Mouse (Mus musculus) heart, embryonic 15.5 days (tissue): ENCODE results near the gene Reep3. TPM values are rescaled to one million over a fixed set of nuclear protein-coding genes. Genes with fewer than 3 reads are reported as not detected.

Experiments used
- ATAC-seq: fragments of 200-750 bp; cut with Nextera tagmentation; replicated peaks from 2 replicates; pipeline ENCODE4 v1.8.0; 2017; ENCODE audit warnings: low read depth, moderate TSS enrichment; ENCODE audit not compliant: insufficient number of reproducible peaks, insufficient read depth, low FRiP score
- H3K27ac ChIP-seq: fragments of 300-500 bp; sonication (generic); 2 replicates; pipeline ENCODE4 v1.5.1; 2015; ENCODE audit warnings: mild to moderate bottlenecking, inconsistent platforms
- H3K27me3 ChIP-seq: fragments of 300-500 bp; sonication (generic); 2 replicates; pipeline ENCODE4 v1.6.1; 2015; ENCODE audit warnings: inconsistent platforms
- H3K36me3 ChIP-seq: fragments of 300-500 bp; sonication (generic); 2 replicates; pipeline ENCODE4 v1.6.1; 2015; ENCODE audit warnings: mild to moderate bottlenecking, inconsistent platforms
- H3K4me1 ChIP-seq: fragments of 300-500 bp; sonication (generic); replicated peaks from 2 replicates; pipeline ENCODE4 v1.6.1; 2015; ENCODE audit warnings: inconsistent platforms
- H3K4me2 ChIP-seq: fragments of 300-500 bp; sonication (generic); 2 replicates; pipeline ENCODE4 v1.6.1; 2015; ENCODE audit warnings: inconsistent platforms, mild to moderate bottlenecking, moderate library complexity
- H3K4me3 ChIP-seq: fragments of 300-500 bp; sonication (generic); 2 replicates; pipeline ENCODE4 v1.5.1; 2015; ENCODE audit warnings: mild to moderate bottlenecking, inconsistent platforms
- H3K9ac ChIP-seq: fragments of 300-500 bp; sonication (generic); 2 replicates; pipeline ENCODE4 v1.6.1; 2015; ENCODE audit warnings: mild to moderate bottlenecking, inconsistent platforms
- H3K9me3 ChIP-seq: fragments of 300-500 bp; sonication (generic); replicated peaks from 2 replicates; pipeline ENCODE4 v1.6.1; 2016; ENCODE audit warnings: inconsistent platforms
- WGBS: fragments of 180-500 bp; shearing (Covaris S2); methylation state at CpG from one replicate; pipeline ENCODE4 v1.1.7; 2015; ENCODE audit warnings: mixed read lengths; 5-methylcytosine and 5-hydroxymethylcytosine counted together
- polyA plus RNA-seq: library from polyadenylated mRNA; unstranded; fragments of >200 nt; fragmentation: Nextera tagmentation; extraction: Ambion mirVana; gene quantifications from 2 replicates; pipeline ENCODE4 v1.2.1, GENCODE M21; 2015

Reep3 gene
- polyA plus RNA-seq, 1 experiment from 2014 or later: 31.5 TPM

DNA sequence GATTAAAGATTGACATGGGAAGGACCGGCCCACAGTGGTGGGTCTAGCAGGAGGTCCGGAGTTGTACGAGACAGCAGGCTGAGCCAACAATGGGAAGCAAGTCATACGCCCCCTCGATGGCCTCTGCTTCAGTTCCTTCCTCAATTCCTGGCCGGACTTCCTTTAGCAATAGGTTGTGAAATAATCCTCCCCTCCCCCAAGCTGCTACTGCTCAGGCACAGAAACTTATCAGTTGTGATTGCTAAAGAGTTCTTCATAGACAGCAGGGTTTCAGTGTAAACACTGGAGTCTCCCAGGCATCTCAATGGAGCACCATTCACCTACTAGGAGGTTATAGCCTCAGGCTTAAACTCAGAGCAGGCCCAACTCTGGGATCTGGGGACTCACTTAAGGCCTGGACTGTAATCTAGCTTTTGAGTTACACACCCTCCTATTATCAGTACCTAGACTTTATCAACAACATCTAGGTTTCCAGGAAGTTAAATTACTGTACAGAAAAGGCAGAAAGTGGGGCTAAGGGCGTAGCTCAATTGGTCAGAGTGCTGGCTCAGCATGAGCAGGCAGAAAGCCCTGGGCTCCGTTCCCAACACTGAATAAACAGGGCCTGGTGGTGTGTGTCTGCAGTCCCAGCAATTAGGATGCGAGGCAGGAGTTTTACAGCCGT, 71.0 kb downstream of the Reep3 start:
- Histone ChIP-seq H3K4me1 (peaks cover 16% of the 10 kb centered on the region), H3K27ac (peak overlapping the region; percentile 76), H3K9ac (no peak overlapping the region), H3K9me3 (no peaks in the 10 kb centered on the region), H3K36me3 (peaks cover 7% of the 10 kb centered on the region; the same call in 1 of the 2 replicates), H3K4me2 (no peak overlapping the region), H3K27me3 (no peaks in the 10 kb centered on the region), H3K4me3 (no peak overlapping the region)
- ATAC-seq: peak; percentile 67
- 52% methylated on average over 10 of the region's 10 CpGs for WGBS

DNA sequence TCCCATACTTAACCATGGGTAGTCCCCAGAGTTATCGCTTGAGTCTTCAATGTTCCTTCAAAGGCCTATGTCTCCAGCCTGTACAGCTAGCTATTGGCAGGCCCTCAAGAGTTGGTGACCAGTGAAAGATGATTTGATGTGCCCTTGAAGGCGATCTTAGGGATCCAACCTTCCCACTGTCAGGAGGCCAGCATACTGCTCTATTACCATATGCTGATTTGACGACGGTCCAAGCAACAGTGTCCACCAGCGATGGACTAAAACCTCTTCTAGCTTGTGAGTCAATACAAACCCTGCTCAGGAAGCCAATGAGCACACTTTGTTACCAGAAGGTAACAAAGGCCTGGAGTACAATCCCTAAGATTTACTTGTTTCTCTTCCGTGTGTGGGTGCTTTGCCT, 72.4 kb downstream of the Reep3 start:
- ATAC-seq: no peak
- Histone ChIP-seq H3K27ac (no peak overlapping the region), H3K27me3 (no peaks in the 10 kb centered on the region), H3K4me1 (peaks cover 16% of the 10 kb centered on the region), H3K9ac (no peak overlapping the region), H3K4me3 (no peak overlapping the region), H3K36me3 (peaks cover 7% of the 10 kb centered on the region; the same call in 1 of the 2 replicates), H3K4me2 (no peak overlapping the region), H3K9me3 (no peaks in the 10 kb centered on the region)
- WGBS: 95% methylated on average over 6 of the region's 6 CpGs

DNA sequence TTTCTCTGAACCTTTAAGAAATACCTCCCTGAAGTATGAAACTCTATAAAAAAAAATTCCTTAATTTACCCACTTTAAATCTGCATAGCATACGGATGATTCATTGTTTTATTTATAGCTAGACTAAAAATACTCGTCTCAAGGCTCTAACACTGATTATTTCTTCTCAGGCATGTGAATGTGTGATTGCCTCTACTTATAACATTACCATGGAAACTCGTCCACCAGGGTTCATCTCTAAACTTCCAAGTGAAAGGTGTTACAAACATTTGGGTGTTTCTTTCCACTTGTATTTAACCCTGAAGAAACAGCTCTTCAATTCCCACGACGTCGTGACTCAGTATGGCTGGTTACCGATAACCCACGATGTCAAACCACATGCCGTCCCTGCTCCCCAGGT, 73.7 kb downstream of the Reep3 start:
- H3K4me1 ChIP-seq: peaks cover 22% of the 10 kb centered on the region
- no peak for ATAC-seq
- H3K27me3 ChIP-seq: no peaks in the 10 kb centered on the region
- no peaks in the 10 kb centered on the region for H3K9me3 ChIP-seq
- peaks cover 4% of the 10 kb centered on the region; the same call in 1 of the 2 replicates for H3K36me3 ChIP-seq
- no peak overlapping the region for H3K4me3 ChIP-seq
- no peak overlapping the region for H3K9ac ChIP-seq
- H3K4me2 ChIP-seq: no peak overlapping the region
- H3K27ac ChIP-seq: no peak overlapping the region
- 73% methylated on average over 9 of the region's 9 CpGs for WGBS

DNA sequence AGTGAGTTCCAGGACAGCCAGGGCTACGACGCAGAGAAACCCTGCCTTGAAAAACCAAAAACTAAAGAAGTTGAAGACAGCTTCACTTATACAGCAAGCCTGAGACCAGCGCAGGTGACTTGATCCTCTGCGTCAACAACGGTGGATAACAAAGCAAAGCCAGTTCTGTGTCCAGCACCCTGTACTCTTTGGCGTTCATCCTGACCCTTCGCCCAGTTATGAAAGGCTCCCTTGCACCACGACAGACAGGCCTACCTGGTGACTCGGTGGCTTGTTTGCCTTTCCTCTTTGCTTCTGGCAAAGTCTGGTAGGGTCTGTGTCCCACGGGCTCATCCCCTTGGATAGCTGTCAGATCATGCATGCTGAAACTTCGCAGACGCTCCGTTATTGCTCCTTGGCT, 75.3 kb downstream of the Reep3 start:
- peaks cover 29% of the 10 kb centered on the region for H3K4me1 ChIP-seq
- WGBS: 86% methylated on average over 13 of the region's 13 CpGs
- no peaks in the 10 kb centered on the region for H3K9me3 ChIP-seq
- H3K4me2 ChIP-seq: no peak overlapping the region
- no peak overlapping the region for H3K9ac ChIP-seq
- H3K36me3 ChIP-seq: peaks cover 4% of the 10 kb centered on the region; the same call in 1 of the 2 replicates
- no peaks in the 10 kb centered on the region for H3K27me3 ChIP-seq
- no peak overlapping the region for H3K4me3 ChIP-seq
- ATAC-seq: no peak
- H3K27ac ChIP-seq: no peak overlapping the region

DNA sequence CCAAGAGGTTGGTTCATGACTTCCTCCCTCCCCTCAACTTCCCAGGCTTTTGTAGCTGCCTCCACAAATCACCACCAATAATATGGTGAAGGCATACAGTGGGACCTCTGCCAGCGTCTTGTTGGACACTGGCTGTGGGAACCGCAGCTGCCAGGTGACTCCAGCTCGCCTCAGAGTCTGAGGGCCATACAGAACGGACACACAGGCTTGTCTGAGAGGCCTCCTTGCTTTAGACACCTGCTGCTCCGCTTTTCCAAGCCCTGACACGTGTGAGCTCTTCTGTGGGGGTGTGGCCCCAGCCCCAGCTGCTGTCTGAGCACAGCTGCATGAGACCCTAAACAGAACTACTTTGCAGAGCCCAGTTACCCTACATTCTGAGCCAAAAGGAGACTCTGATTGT, 77.9 kb downstream of the Reep3 start:
- Histone ChIP-seq H3K27me3 (no peaks in the 10 kb centered on the region), H3K4me2 (no peak overlapping the region), H3K36me3 (peaks cover 5% of the 10 kb centered on the region; the same call in 1 of the 2 replicates), H3K9me3 (no peaks in the 10 kb centered on the region), H3K4me3 (no peak overlapping the region), H3K27ac (peak overlapping the region; percentile 23), H3K4me1 (peaks cover 18% of the 10 kb centered on the region), H3K9ac (no peak overlapping the region)
- 39% methylated on average over 6 of the region's 6 CpGs for whole genome bisulfite sequencing
- ATAC-seq: no peak

DNA sequence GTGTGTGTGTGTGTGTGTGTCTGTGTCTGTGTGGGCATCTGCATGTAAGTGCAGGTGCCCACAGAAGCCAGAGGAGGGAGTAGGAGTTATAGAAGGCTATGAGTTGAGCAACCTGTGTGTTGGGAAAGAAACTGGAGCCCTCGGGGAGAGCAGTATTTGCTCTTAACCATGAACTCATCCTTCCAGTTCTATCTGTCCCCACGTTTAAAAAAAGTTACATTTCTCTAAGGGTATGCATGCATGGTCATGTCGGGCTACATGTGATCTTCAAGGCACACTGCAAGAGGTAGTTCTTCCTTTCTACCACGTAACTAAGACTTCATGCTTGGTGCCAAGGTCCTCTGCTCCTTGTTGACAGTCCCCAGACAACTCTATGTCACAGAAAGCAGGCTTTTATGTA, 78.9 kb downstream of the Reep3 start:
- WGBS: 90% methylated on average over 4 of the region's 4 CpGs
- Histone ChIP-seq H3K27ac (no peak overlapping the region), H3K4me3 (no peak overlapping the region), H3K9me3 (no peaks in the 10 kb centered on the region), H3K4me1 (peaks cover 14% of the 10 kb centered on the region), H3K4me2 (no peak overlapping the region), H3K36me3 (peaks cover 11% of the 10 kb centered on the region), H3K27me3 (no peaks in the 10 kb centered on the region), H3K9ac (no peak overlapping the region)
- no peak for ATAC-seq

DNA sequence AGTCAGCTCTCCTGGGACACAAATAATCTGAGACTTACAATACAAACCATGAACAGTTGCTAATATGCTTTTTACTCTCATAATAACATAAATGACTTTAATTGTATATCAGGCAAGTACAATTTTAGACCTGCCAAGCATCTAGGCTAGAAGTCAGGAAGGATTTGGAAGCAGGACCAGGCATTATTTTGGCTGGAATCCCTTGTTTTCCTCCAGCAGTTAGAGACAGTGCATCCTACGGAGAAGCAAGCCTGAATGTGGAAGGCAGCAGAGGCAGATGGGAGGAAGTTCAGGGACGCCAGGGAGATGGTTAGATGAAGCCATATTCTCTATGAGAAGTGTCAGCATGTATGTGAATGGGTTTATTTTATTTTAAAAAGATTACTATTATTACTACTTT, 79.4 kb downstream of the Reep3 start:
- 53% methylated on average over 2 of the region's 2 CpGs for WGBS
- H3K36me3 ChIP-seq: peaks cover 13% of the 10 kb centered on the region
- H3K4me1 ChIP-seq: peaks cover 14% of the 10 kb centered on the region
- no peaks in the 10 kb centered on the region for H3K9me3 ChIP-seq
- no peak overlapping the region for H3K9ac ChIP-seq
- no peak overlapping the region for H3K4me3 ChIP-seq
- no peak for ATAC-seq
- H3K27ac ChIP-seq: 0 out of 2 replicates have a peak overlapping the region, but pooled peaks have one; percentile 21
- no peak overlapping the region for H3K4me2 ChIP-seq
- no peaks in the 10 kb centered on the region for H3K27me3 ChIP-seq

DNA sequence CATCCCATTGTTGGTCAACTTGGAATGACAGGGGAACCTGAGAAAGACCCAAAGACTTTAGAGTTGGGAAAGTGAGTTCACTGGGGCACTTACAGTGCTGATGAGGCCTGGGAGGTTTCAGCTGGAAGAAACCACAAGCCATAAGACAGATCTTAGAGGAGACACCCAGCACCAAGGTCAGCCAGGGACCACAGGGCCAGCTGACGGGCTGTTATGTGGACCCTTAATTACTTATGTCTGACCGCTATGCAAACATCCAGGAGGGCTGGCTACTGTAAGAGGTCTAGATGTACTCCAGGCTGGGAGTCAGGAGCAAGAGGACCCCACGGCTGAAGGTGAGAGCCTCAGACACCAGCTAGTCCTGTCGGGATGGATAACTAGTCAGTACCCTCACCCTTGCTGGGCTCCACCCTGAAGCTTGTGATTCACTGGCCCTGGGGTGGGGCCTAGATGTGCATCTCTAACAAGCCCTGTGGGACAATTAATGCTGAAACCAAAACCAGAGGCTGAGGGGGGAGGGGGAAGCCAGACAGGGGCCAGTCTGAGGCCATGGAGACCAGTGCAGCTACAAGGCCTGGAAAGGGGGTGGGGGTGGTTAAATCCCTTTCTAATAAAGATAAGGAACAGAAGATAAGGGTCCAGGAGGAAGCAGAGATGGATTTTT, 80.0 kb downstream of the Reep3 start:
- H3K36me3 ChIP-seq: peaks cover 13% of the 10 kb centered on the region
- 56% methylated on average over 4 of the region's 4 CpGs for WGBS

DNA sequence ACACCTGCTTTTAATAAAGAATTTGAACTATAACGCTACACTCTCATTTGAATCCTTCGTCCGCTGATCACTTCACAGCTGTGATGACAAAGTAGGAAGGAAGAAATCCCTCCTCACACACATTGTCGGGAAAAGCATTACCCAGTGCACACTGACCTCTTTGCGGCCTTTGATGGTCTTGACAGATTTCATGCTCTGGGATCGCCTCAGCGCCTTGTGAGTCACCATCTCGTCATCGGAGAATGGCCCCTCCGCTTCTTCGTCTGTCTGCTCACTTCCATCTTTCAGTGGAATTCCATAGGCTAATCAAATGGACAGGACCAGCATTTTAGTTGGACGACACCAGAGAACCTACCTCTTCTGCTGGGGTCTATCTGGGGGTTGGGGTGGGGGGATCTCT, 82.0 kb downstream of the Reep3 start:
- H3K9ac ChIP-seq: no peak overlapping the region
- H3K4me3 ChIP-seq: no peak overlapping the region
- peaks cover 14% of the 10 kb centered on the region for H3K4me1 ChIP-seq
- ATAC-seq: no peak
- no peak overlapping the region for H3K27ac ChIP-seq
- peaks cover 13% of the 10 kb centered on the region for H3K36me3 ChIP-seq
- 73% methylated on average over 12 of the region's 12 CpGs for WGBS
- no peaks in the 10 kb centered on the region for H3K27me3 ChIP-seq
- H3K4me2 ChIP-seq: no peak overlapping the region
- no peaks in the 10 kb centered on the region for H3K9me3 ChIP-seq

More for the DNA sequence above, 80.0 kb downstream of the Reep3 start:
- H3K27me3 ChIP-seq: no peaks in the 10 kb centered on the region
- 0 out of 2 replicates have a peak overlapping the region, but pooled peaks have one; percentile 21 for H3K27ac ChIP-seq
- H3K4me1 ChIP-seq: peaks cover 14% of the 10 kb centered on the region
- no peaks in the 10 kb centered on the region for H3K9me3 ChIP-seq
- no peak overlapping the region for H3K9ac ChIP-seq
- H3K4me2 ChIP-seq: no peak overlapping the region
- no peak overlapping the region for H3K4me3 ChIP-seq
- no peak for ATAC-seq

DNA sequence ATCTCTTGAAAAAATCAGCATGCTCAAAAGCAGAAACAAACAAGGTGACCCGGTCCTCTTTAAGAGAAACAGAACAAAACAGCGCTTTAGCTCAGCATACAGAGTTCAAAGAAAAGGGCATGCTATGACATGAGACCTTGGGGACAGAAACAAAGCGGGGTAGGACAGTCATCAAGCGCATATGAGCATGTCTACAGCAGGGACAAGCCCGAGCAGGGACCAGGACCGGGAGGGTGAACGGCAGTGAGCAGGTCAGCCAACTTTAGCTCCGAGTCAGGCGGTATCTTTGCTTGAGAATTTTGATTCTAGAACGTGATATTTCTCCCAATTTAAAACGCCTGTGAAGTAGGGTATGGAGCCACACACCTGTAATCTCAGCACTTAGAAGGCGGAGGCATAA, 86.2 kb downstream of the Reep3 start:
- no peaks in the 10 kb centered on the region for H3K9me3 ChIP-seq
- peaks cover 13% of the 10 kb centered on the region for H3K36me3 ChIP-seq
- ATAC-seq: no peak
- 86% methylated on average over 12 of the region's 12 CpGs for WGBS
- no peak overlapping the region for H3K4me2 ChIP-seq
- no peaks in the 10 kb centered on the region for H3K27me3 ChIP-seq
- H3K4me1 ChIP-seq: no peaks in the 10 kb centered on the region
- no peak overlapping the region for H3K27ac ChIP-seq
- no peak overlapping the region for H3K9ac ChIP-seq
- H3K4me3 ChIP-seq: no peak overlapping the region

DNA sequence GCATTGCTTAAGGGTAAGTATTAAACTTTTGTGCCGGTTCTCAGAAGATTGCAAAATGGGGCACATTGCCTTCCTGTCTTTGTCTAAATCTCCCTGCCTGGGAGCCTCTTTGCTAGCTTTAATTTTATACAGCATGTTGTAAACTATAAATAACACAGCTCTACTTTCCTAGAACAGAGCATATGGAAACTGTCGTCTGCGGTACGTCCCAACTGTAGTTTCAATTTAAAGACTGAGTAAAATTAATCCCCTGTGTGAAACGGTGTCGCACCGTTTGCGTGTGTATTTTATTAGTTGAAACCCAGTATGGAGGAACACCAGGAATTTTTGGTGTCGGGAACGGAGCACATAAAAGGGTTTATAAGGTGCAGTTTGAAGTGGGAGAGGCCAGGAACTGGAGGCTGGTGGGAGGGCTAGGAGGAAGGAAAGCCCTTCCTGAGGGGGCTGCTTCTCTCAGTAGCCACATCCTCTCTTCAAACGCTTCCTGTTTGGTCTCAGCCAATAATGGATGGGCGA, 92.2 kb downstream of the Reep3 start:
- H3K4me3 ChIP-seq: peak overlapping the region; percentile 43
- peak overlapping the region; percentile 36 for H3K9ac ChIP-seq
- no peak for ATAC-seq
- H3K27me3 ChIP-seq: no peaks in the 10 kb centered on the region
- peak overlapping the region; percentile 98 for H3K27ac ChIP-seq
- 5% methylated on average over 12 of the region's 12 CpGs for WGBS
- peak overlapping the region; percentile 68 for H3K4me2 ChIP-seq
- peaks cover 31% of the 10 kb centered on the region for H3K4me1 ChIP-seq
- no peaks in the 10 kb centered on the region for H3K9me3 ChIP-seq
- no peaks in the 10 kb centered on the region for H3K36me3 ChIP-seq
